Mouse (Mus musculus): ENCODE measurements at regions not wholly inside any gene's neighbourhood (a gene's known extent, or its start where the extent isn't known, plus 50 kb on each side); places are given as distances from the start of the nearest gene placed in this dataset.
A peak's percentile ranks its signal among the peaks of the same experiment; 100 is the strongest.

DNA sequence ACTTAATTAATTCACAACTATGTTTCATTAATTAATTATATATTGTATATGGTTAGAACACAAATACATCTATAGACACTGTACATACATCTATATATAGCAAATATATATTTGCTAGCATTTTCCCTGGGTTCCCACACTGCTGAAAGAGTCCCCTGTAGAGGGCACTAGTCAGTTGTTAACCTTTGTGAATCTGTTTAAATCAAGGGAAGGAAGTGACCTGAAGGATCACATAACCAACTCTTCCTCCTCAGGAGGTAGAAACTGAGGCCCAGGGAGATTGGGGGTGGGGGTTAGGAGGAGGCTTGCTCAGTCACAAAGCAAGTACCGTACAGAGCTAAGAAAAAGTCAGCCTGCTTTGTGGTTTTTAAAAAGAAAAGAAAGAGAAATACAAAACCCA lies 258.1 kb downstream of the Pik3r1 start:
- ATAC-seq = no peak
- ChIA-PET POLR2A (no interaction called here), CTCF (interaction anchor here (1.2 kb wide), 1 partner anchor 12 kb away, joined by 3 read pairs; no protein-coding TSS in a partner anchor)
- peak; percentile 43 for TF ChIP-seq CTCF (IDR thresholded peaks at IDR 0.05)
- no peaks in the 10 kb centered on the region for H3K27me3 ChIP-seq
- DNase-seq (ENCODE audit: low read depth, low spot score) = no peak
- in situ Hi-C loops (cut with MboI; ENCODE audit: low pct_unique_long_range_greater_than_20kb) = loop anchor here (5.0 kb wide), 1 partner anchor 43 kb away; no protein-coding TSS in a partner anchor

DNA sequence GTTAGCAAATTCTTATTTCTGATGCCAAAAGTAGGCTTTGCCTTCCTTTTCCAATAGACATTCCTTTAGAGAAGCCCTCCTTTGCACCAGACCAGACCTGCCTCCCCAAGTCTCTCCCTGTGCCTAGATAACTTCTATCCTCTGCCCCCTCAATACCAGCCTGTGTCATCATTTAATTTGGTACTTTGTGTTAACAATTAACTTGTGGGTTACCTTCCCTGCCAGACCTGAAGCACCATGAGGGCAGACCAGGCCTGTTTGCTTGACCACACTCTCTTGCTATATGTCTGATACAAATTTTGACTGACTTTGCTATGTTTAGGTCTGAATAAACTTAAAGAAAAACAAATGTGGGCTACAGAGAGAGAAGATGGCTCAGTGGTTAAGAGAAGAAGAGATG lies 259.7 kb downstream of the Pik3r1 start:
- ATAC-seq = no peak
- no peaks in the 10 kb centered on the region for H3K27me3 ChIP-seq
- POLR2A ChIA-PET = interaction anchor here (0.6 kb wide), 1 partner anchor 334 kb away, joined by 3 read pairs; no protein-coding TSS in a partner anchor
- TF ChIP-seq CTCF (IDR thresholded peaks at IDR 0.05) = no peak
- in situ Hi-C loops (cut with MboI; ENCODE audit: low pct_unique_long_range_greater_than_20kb) = loop anchor here (5.0 kb wide), 1 partner anchor 41 kb away; no protein-coding TSS in a partner anchor
- no peak for DNase-seq (ENCODE audit: low read depth, low spot score)
- CTCF ChIA-PET = interaction anchor here (1.3 kb wide), 1 partner anchor 175 kb away, joined by 3 read pairs; no protein-coding TSS in a partner anchor

DNA sequence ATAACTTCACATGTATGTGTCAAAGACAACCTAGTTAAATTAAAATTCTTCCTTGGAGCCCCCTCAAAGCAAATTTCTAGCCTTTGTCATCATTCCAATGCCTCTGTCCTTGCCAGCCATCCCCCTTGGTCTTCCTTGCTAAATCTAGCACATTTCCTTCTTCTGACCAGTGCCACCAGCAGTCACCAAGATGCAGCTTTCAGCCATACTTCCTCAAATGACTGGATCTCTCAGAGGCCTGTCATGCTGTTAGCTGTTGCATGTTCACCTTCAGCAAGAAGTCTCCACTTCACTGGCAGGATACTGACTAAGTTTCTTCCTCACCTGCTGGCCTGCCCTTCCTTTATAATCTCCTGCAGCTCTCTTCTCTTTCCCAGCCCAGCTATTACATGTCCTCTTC lies 261.3 kb downstream of the Pik3r1 start:
- no peak for TF ChIP-seq CTCF (IDR thresholded peaks at IDR 0.05)
- in situ Hi-C loops (cut with MboI; ENCODE audit: low pct_unique_long_range_greater_than_20kb) = loop anchor here (5.0 kb wide), 1 partner anchor 39 kb away; no protein-coding TSS in a partner anchor
- ChIA-PET CTCF (no interaction called here), POLR2A (no interaction called here)
- DNase-seq (ENCODE audit: low read depth, low spot score) = no peak
- H3K27me3 ChIP-seq = no peaks in the 10 kb centered on the region
- no peak for ATAC-seq

DNA sequence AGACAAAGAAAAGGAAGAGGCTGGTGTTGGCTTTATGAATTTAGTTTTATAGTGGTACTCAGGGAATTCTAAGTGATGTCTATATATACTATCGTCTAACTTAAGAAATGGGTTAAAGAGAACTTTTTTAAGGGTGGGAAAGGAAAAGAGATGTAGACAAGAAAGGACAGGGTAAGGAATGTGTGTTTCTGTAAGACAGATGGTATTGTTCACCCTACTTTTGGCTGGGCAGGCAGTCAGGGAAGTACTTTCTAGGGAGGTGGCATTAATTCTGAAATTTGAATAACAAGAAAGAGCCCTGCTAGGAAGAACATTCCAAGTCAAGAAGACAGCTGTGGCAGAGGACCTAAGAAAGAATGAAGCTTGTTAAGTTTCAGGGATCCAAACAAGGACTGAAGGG lies 263.0 kb downstream of the Pik3r1 start:
- DNase-seq (ENCODE audit: low read depth, low spot score) (no peak), ATAC-seq (no peak)
- ChIA-PET CTCF (no interaction called here), POLR2A (interaction anchor here (1.0 kb wide), 1 partner anchor 14 kb away, joined by 3 read pairs; no protein-coding TSS in a partner anchor)
- no peaks in the 10 kb centered on the region for H3K27me3 ChIP-seq
- in situ Hi-C loops (cut with MboI; ENCODE audit: low pct_unique_long_range_greater_than_20kb) = loop anchor here (5.0 kb wide), 1 partner anchor 38 kb away; no protein-coding TSS in a partner anchor
- TF ChIP-seq CTCF (IDR thresholded peaks at IDR 0.05) = no peak

DNA sequence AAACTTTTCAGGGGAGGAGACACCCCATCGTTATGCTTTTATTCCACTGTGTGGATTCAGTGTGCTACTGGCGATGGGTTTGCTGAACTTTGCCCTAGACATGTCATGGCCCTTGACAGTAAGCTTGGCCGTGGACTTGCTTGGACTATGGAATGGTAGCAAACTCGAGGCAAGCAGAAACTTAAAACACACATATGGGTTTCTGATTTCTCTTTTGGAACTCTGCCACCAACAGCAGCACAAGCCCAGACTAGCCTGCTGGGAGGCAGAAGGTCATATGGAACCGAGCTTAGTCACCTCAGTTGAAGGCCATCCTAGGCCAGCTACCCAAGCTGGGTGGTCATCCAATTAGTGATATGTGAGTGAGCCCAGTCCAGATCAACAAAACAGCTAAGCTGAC lies 263.8 kb downstream of the Pik3r1 start:
- no peaks in the 10 kb centered on the region for H3K27me3 ChIP-seq
- in situ Hi-C loops (cut with MboI; ENCODE audit: low pct_unique_long_range_greater_than_20kb) = no loop called here
- POLR2A ChIA-PET = interaction anchor here (1.0 kb wide), 1 partner anchor 13 kb away, joined by 3 read pairs; no protein-coding TSS in a partner anchor
- ATAC-seq (no peak), DNase-seq (ENCODE audit: low read depth, low spot score) (no peak)
- CTCF ChIA-PET = no interaction called here
- no peak for TF ChIP-seq CTCF (IDR thresholded peaks at IDR 0.05)

DNA sequence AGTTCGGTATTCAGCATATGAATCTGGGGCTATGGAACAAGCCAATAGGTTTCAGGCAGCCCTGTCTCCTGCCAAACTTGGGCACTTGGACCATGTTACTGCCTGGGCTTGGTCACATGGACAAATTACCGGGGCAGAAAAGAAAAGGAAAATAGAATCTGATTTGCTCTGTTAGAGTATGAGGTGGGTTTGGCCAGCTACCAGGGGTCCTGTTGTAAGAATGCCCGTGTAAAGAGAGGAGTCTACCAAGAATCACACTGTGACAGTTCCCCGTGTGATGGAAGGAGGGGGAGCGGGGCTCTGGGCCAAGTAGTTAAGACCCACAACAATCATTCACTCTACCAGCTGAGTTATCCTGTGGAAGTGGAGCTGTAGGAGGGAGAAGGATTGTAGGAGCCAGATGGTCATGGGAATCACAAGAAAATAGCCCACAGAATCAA lies 266.2 kb downstream of the Pik3r1 start:
- ChIA-PET POLR2A (interaction anchor here (0.7 kb wide), 1 partner anchor 531 kb away, joined by 3 read pairs; no protein-coding TSS in a partner anchor), CTCF (no interaction called here)
- no peaks in the 10 kb centered on the region for H3K27me3 ChIP-seq
- TF ChIP-seq CTCF (IDR thresholded peaks at IDR 0.05) = no peak
- ATAC-seq (no peak), DNase-seq (ENCODE audit: low read depth, low spot score) (no peak)
- in situ Hi-C loops (cut with MboI; ENCODE audit: low pct_unique_long_range_greater_than_20kb) = no loop called here

DNA sequence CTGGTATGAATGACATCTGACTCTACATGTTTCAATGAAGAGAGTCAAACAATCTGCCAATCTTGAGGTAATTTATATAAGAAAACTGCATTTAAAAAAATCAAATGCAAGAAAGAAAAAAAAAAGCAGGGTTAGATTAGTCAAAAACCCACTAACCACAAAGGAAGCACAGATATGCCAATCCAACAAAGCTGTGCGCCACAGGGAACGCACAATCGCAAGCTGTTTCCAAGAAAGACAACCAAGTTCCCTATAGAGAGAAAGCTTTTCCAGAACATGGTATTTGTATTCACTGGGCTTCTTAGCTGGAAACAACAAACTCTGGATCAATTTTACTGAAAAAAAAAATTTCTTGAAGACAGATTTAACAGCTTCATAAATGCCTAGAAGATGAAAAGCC lies 267.0 kb downstream of the Pik3r1 start:
- no peaks in the 10 kb centered on the region for H3K27me3 ChIP-seq
- in situ Hi-C loops (cut with MboI; ENCODE audit: low pct_unique_long_range_greater_than_20kb) = no loop called here
- POLR2A ChIA-PET = interaction anchor here (0.7 kb wide), 1 partner anchor 530 kb away, joined by 3 read pairs; no protein-coding TSS in a partner anchor
- TF ChIP-seq CTCF (IDR thresholded peaks at IDR 0.05) = no peak
- CTCF ChIA-PET = interaction anchor here (1.4 kb wide), 1 partner anchor 9 kb away, joined by 5 read pairs; no protein-coding TSS in a partner anchor
- DNase-seq (ENCODE audit: low read depth, low spot score) (no peak), ATAC-seq (no peak)

DNA sequence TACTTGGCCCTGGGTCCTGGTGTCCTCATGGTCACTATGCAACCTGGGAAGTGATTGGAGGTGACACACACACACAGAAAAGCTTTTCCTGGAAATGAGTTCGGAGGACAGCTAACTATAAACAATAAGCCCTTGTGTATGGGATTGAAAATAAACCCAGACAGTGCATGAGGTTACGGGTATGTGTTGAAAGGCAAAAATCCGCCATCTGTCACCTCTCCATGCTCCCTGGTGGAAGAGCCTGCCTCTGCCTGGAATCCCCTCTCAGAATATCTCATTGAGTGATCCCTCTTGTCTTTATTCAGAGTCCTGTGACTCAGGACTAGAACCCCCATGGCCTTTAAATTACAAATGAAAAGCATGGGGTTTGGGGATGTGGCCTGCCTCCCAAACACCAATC lies 276.2 kb downstream of the Pik3r1 start:
- in situ Hi-C loops (cut with MboI; ENCODE audit: low pct_unique_long_range_greater_than_20kb) = no loop called here
- ChIA-PET POLR2A (no interaction called here), CTCF (interaction anchor here (1.3 to 2.0 kb wide), 3 partner anchors 9 to 29 kb away, joined by 3 to 5 read pairs (median 3); no protein-coding TSS in a partner anchor)
- ATAC-seq = no peak
- TF ChIP-seq CTCF (IDR thresholded peaks at IDR 0.05) = no peak
- no peak for DNase-seq (ENCODE audit: low read depth, low spot score)
- H3K27me3 ChIP-seq = no peaks in the 10 kb centered on the region

DNA sequence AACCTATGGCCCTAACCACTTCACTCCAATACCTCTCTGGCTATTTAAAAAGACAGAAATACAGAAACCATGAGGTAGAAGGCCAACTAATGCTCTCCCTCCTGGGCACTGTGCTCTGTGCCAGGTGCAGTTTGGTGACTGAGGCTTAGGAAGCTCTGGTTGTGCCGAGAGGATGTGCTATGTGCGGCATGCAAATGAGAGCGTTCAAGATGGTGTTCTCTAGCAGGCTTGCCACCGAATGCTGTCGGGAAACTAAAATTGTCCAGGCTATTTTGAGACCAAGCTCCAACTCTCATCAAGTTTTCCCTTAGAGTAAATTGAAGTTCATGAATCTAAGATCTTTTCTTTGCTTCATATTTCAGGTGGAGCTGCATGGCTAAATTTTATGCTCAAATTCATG lies 277.1 kb downstream of the Pik3r1 start:
- TF ChIP-seq CTCF (IDR thresholded peaks at IDR 0.05) = no peak
- in situ Hi-C loops (cut with MboI; ENCODE audit: low pct_unique_long_range_greater_than_20kb) = no loop called here
- H3K27me3 ChIP-seq = no peaks in the 10 kb centered on the region
- CTCF ChIA-PET = interaction anchor here (1.3 kb wide), 1 partner anchor 11 kb away, joined by 3 read pairs; no protein-coding TSS in a partner anchor
- POLR2A ChIA-PET = interaction anchor here (1.0 kb wide), 1 partner anchor 13 kb away, joined by 3 read pairs; no protein-coding TSS in a partner anchor
- no peak for DNase-seq (ENCODE audit: low read depth, low spot score)
- no peak for ATAC-seq

DNA sequence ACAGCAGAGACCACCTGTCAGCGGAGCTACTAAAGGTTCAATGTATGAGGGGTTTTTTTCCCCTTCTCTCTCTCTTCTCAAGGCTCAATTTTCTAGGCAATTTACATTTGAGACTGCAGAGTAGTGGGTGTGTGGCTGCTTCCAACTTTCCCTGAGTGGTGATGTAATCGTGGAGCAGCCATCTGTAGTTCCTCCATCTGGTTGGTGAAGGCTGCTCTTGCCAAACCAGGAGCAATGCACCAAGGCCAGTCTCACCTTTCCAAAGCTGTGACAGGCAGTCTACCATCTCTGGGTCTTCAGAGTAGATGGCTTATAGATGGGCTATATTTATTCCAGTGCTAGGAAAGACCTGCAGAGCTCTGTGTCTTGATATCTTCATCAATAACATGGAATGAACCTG lies 280.4 kb downstream of the Pik3r1 start:
- no peak for TF ChIP-seq CTCF (IDR thresholded peaks at IDR 0.05)
- DNase-seq (ENCODE audit: low read depth, low spot score) = no peak
- in situ Hi-C loops (cut with MboI; ENCODE audit: low pct_unique_long_range_greater_than_20kb) = no loop called here
- POLR2A ChIA-PET = no interaction called here
- no peaks in the 10 kb centered on the region for H3K27me3 ChIP-seq
- ATAC-seq = no peak
- CTCF ChIA-PET = no interaction called here

DNA sequence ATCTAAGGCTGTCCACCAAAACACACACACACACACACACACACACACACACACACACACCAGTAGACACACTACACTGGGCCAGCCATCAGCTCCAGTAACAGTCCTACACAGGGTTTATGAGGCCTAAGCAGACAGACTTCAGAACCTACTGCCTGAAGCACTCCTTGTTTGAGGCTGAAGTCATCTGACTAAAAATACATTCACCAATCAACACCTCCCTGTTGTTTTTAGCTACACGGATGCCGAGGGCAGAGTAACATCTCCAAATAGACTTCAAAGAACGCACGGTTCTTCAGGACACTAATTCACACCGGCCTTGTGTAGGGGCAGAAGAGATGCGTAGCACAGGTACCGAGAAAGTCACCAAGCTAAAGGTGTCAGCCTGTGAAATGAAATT lies 282.2 kb downstream of the Pik3r1 start:
- DNase-seq (ENCODE audit: low read depth, low spot score) (no peak), ATAC-seq (no peak)
- POLR2A ChIA-PET = no interaction called here

More for the DNA sequence above, 282.2 kb downstream of the Pik3r1 start:
- TF ChIP-seq CTCF (IDR thresholded peaks at IDR 0.05) = no peak
- H3K27me3 ChIP-seq = no peaks in the 10 kb centered on the region
- in situ Hi-C loops (cut with MboI; ENCODE audit: low pct_unique_long_range_greater_than_20kb) = no loop called here
- CTCF ChIA-PET = interaction anchor here (0.8 kb wide), 1 partner anchor 9 kb away, joined by 4 read pairs; no protein-coding TSS in a partner anchor

Data from Patski (cell line).